Mouse (Mus musculus) megakaryocyte, embryonic 14.5 days (primary cell): Measurements from ENCODE around the gene Thnsl1. TPM values are rescaled to one million over a fixed set of nuclear protein-coding genes. Genes with fewer than 3 reads are reported as not detected.

Experiments used
- H3K27me3 ChIP-seq: replicated peaks from 2 replicates; pipeline ENCODE3; 2012; ENCODE audit warnings: inconsistent platforms
- H3K36me3 ChIP-seq: replicated peaks from 2 replicates; pipeline ENCODE3; 2012; ENCODE audit warnings: low read length, inconsistent platforms, mixed read lengths
- H3K4me1 ChIP-seq: 2 replicates; pipeline ENCODE4 v1.6.1; 2012; ENCODE audit warnings: inconsistent platforms
- H3K4me3 ChIP-seq: replicated peaks from 2 replicates; pipeline ENCODE3; 2012; ENCODE audit warnings: moderate library complexity, mild to moderate bottlenecking, inconsistent platforms
- H3K9me3 ChIP-seq: 2 replicates; pipeline ENCODE4 v1.6.1; 2012; ENCODE audit warnings: inconsistent platforms
- FLI1 ChIP-seq: IDR thresholded peaks from 2 replicates; pipeline ENCODE4 v1.6.1; 2012; ENCODE audit warnings: low read length, inconsistent platforms, mixed read lengths
- GATA1 ChIP-seq: IDR thresholded peaks from 3 replicates; pipeline ENCODE4 v1.6.1; 2012; ENCODE audit warnings: mixed read lengths, low read length, inconsistent platforms, borderline replicate concordance
- polyA plus RNA-seq: library from polyadenylated mRNA; stranded (reverse); fragments of >175 nt; gene quantifications from 2 replicates; pipeline ENCODE4 v1.2.3, GENCODE M21; 2012; ENCODE audit warnings: low replicate concordance; ENCODE audit not compliant: insufficient read depth

The Thnsl1 gene
- polyA plus RNA-seq, 1 experiment = 0.54 TPM

DNA sequence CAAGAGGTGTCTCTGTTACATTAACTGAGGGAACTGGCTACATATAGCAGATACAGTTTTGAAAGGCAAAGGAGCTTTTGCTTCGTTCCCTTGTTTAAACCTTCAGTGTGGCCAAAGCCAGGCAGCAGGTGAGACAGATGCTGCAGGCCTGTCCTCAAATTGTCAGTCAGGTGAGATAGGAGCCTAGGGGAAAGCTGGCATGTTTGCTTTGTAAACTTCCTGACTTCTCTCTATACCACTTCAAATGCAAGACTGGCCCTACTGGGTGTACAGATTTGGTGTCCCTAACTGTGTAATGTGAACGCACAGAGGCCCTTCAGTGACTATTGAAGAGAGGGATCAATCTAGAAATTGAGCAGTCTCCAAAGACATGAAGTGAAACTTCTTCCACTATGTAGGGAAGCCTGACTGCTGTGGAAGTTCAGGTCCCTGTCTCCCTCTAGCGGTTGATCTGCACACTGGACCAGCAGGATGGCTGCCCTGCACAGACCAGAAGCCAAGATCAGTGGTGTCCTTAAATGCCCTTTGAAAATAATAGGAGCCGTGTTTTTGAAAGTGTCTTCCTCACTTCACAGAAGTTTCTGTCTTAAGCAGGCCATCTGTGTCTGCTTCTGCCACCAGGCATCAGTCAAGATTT is 56.0 kb downstream of the Thnsl1 start:
- Histone ChIP-seq H3K27me3 (no peaks in the 10 kb centered on the region), H3K4me3 (peak overlapping the region; percentile 86), H3K9me3 (no peaks in the 10 kb centered on the region), H3K4me1 (peaks cover 44% of the 10 kb centered on the region), H3K36me3 (no peaks in the 10 kb centered on the region)
- TF ChIP-seq FLI1 (no peak), GATA1 (no peak)

DNA sequence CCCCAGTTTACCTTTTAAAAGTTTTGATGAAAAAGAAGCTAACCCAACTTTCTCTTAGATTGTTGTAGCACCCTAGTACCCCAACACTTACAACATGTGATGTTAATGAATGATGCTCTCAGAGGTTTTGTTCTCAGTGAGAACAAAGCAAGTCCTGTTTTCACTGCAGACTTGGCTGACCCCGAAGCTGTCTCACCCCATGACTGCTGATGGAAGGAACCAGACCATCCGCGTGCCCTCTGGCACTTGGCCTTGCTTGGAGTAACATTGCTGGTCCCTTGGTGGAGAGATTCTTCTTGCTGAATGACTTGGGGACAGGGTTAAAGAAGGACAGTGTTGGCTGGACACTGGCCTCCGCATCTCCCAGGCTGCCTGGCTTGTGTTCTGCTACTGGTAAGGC is 58.5 kb downstream of the Thnsl1 start:
- Histone ChIP-seq H3K4me3 (no peak overlapping the region), H3K9me3 (no peaks in the 10 kb centered on the region)
- no peak for TF ChIP-seq GATA1
- no peak for TF ChIP-seq FLI1

More for the DNA sequence above, 58.5 kb downstream of the Thnsl1 start:
- Histone ChIP-seq H3K4me1 (peaks cover 27% of the 10 kb centered on the region), H3K27me3 (no peaks in the 10 kb centered on the region), H3K36me3 (no peaks in the 10 kb centered on the region)

Other genes starting within 250 kb of the Thnsl1 start
- gene Arhgap21, start 236.8 kb upstream of the Thnsl1 start, polyA plus RNA-seq = 11.2 and 17.6 TPM in 2 replicates
- 0.32 TPM in 1 of 2 replicates, not detected in the other for gene Enkur, start 359 bp upstream of the Thnsl1 start, polyA plus RNA-seq
- 0.23 TPM in 1 of 2 replicates, not detected in the other for gene Gpr158, start 161.8 kb downstream of the Thnsl1 start, polyA plus RNA-seq